Mouse (Mus musculus) C2C12 (cell line): ENCODE data around the gene Psmd9. TPM values are rescaled to one million over a fixed set of nuclear protein-coding genes. Genes with fewer than 3 reads are reported as not detected.

Experiments
- H3K27me3 ChIP-seq: one replicate; pipeline ENCODE4 v1.6.1; 2011; ENCODE audit not compliant: control insufficient read depth, insufficient read depth, insufficient read length
- H3K36me3 ChIP-seq: one replicate; pipeline ENCODE4 v1.6.1; 2011; ENCODE audit not compliant: control insufficient read depth, insufficient read depth
- H3K4me3 ChIP-seq: one replicate; pipeline ENCODE4 v1.5.1; 2011; ENCODE audit warnings: mild to moderate bottlenecking, control low read depth; ENCODE audit not compliant: poor library complexity, insufficient read depth, severe bottlenecking
- H3K79me2 ChIP-seq: one replicate; pipeline ENCODE4 v1.6.1; 2011; ENCODE audit not compliant: control insufficient read depth, insufficient read depth
- H3K79me3 ChIP-seq: one replicate; pipeline ENCODE4 v1.6.1; 2011; ENCODE audit warnings: low read depth, control low read depth
- H3ac ChIP-seq: one replicate; pipeline ENCODE3; 2011; ENCODE audit warnings: low read depth; ENCODE audit not compliant: control insufficient read depth, insufficient read length
- CEBPB ChIP-seq: IDR thresholded peaks from one replicate; pipeline ENCODE4 v1.6.1; 2011; ENCODE audit warnings: low read depth, mild to moderate bottlenecking, control low read depth, moderate library complexity
- CTCF ChIP-seq: IDR thresholded peaks from one replicate; pipeline ENCODE4 v1.5.1; 2011; ENCODE audit not compliant: control insufficient read depth, insufficient read depth, insufficient read length
- FOSL1 ChIP-seq: IDR thresholded peaks from one replicate; pipeline ENCODE4 v1.8.0; 2011; ENCODE audit warnings: mild to moderate bottlenecking, low read length; ENCODE audit not compliant: poor library complexity, insufficient read depth, severe bottlenecking
- MAX ChIP-seq: IDR thresholded peaks from one replicate; pipeline ENCODE4 v1.6.1; 2011; ENCODE audit warnings: mild to moderate bottlenecking, control low read depth
- MYOD1 ChIP-seq: IDR thresholded peaks from one replicate; pipeline ENCODE4 v1.6.1; 2011; ENCODE audit warnings: low read depth; ENCODE audit not compliant: control insufficient read depth, insufficient read length
- MYOG ChIP-seq: IDR thresholded peaks from one replicate; pipeline ENCODE4 v1.6.1; 2011; ENCODE audit not compliant: control insufficient read depth, insufficient read length; ENCODE audit errors: extremely low read depth
- USF1 ChIP-seq: IDR thresholded peaks from one replicate; pipeline ENCODE4 v1.6.1; 2011; ENCODE audit warnings: low read depth, mild to moderate bottlenecking, control low read depth, moderate library complexity
- polyA plus RNA-seq: library from polyadenylated mRNA; unstranded; fragments of >200 nt; fragmentation: generic; extraction: Trizol; gene quantifications from one replicate; pipeline ENCODE4 v1.2.1, GENCODE M21; 2012; ENCODE audit warnings: missing spikeins

Gene Psmd9
- polyA plus RNA-seq, 1 experiment: 33.2 TPM

DNA sequence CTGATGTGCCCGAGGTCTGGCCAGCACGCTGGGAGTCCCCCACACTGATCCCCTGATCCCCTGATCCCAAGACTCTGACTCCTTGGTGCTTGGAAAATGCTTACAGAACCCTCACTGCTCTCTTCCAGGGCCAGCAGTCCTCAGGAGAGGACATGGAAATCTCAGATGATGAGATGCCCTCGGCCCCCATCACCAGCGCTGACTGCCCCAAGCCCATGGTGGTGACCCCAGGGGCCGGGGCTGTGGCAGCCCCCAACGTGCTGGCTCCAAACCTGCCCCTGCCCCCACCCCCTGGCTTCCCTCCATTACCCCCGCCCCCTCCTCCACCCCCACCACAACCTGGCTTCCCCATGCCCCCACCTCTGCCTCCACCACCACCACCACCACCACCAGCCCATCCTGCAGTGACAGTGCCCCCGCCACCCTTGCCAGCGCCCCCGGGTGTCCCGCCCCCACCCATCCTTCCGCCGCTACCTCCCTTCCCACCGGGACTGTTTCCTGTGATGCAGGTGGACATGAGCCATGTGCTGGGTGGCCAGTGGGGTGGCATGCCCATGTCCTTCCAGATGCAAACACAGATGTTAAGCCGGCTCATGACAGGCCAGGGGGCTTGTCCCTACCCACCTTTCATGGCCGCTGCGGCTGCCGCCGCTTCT, 17.4 kb upstream of the Psmd9 start:
- TF ChIP-seq FOSL1: no peak
- no peak overlapping the region for H3K4me3 ChIP-seq
- H3ac ChIP-seq: no peak overlapping the region
- peaks cover 19% of the 10 kb centered on the region for H3K79me3 ChIP-seq
- H3K27me3 ChIP-seq: no peaks in the 10 kb centered on the region
- H3K36me3 ChIP-seq: peaks cover 58% of the 10 kb centered on the region
- peaks cover 36% of the 10 kb centered on the region for H3K79me2 ChIP-seq

- H3ac ChIP-seq: no peak overlapping the region
- TF ChIP-seq CTCF: no peak
- no peak overlapping the region for H3K4me3 ChIP-seq
- no peaks in the 10 kb centered on the region for H3K27me3 ChIP-seq
- peaks cover 58% of the 10 kb centered on the region for H3K36me3 ChIP-seq
- peaks cover 19% of the 10 kb centered on the region for H3K79me3 ChIP-seq
- peaks cover 35% of the 10 kb centered on the region for H3K79me2 ChIP-seq
Measured at GRCm38 (mm10) chr5:123152901-123153300, 16.3 kb upstream of the Psmd9 start.

- H3K36me3 ChIP-seq: peaks cover 59% of the 10 kb centered on the region
Measured at GRCm38 (mm10) chr5:123155425-123155824, 13.8 kb upstream of the Psmd9 start.

DNA sequence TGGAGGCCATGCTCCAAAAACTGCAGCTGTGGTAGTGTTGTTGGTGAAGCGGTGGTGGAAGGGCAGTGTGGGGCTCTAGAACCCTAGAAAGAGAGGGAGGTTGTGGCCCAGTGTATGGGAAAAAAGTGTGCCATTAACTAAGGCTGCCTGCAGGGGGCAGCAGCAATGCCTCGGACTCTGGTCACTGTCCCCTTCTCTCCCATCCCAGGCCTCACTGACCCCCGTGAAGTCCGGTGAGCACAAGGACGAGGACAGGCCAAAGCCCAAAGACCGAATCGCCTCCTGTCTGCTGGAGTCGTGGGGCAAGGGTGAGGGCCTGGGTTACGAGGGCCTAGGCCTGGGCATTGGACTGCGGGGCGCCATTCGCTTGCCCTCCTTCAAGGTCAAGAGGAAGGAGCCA, 12.4 kb upstream of the Psmd9 start:
- Histone ChIP-seq H3K27me3 (no peaks in the 10 kb centered on the region), H3K36me3 (peaks cover 57% of the 10 kb centered on the region), H3K4me3 (no peak overlapping the region), H3ac (no peak overlapping the region), H3K79me2 (no peaks in the 10 kb centered on the region), H3K79me3 (no peaks in the 10 kb centered on the region)
- peak; percentile 18 for TF ChIP-seq CTCF
- no peak for TF ChIP-seq MYOD1

More at GRCm38 (mm10) chr5:123155425-123155824, 13.8 kb upstream of the Psmd9 start:
- Histone ChIP-seq H3K79me3 (peaks cover 7% of the 10 kb centered on the region), H3K27me3 (no peaks in the 10 kb centered on the region), H3K79me2 (peaks cover 12% of the 10 kb centered on the region), H3ac (no peak overlapping the region), H3K4me3 (no peak overlapping the region)
- TF ChIP-seq MYOD1 (no peak), FOSL1 (no peak), CTCF (peak; percentile 56), MYOG (no peak), CEBPB (no peak)

GRCm38 (mm10) chr5:123157972-123158371, 11.2 kb upstream of the Psmd9 start:
- Histone ChIP-seq H3K36me3 (peaks cover 55% of the 10 kb centered on the region), H3K79me3 (no peaks in the 10 kb centered on the region), H3K79me2 (no peaks in the 10 kb centered on the region), H3ac (no peak overlapping the region), H3K27me3 (no peaks in the 10 kb centered on the region), H3K4me3 (no peak overlapping the region)
- TF ChIP-seq FOSL1: no peak
- no peak for TF ChIP-seq USF1
- no peak for TF ChIP-seq CEBPB
- TF ChIP-seq CTCF: no peak
- TF ChIP-seq MAX: no peak
- TF ChIP-seq MYOG: no peak
- TF ChIP-seq MYOD1: no peak

GRCm38 (mm10) chr5:123159446-123159845, 9.8 kb upstream of the Psmd9 start:
- Histone ChIP-seq H3ac (no peak overlapping the region), H3K27me3 (no peaks in the 10 kb centered on the region), H3K36me3 (peaks cover 59% of the 10 kb centered on the region), H3K79me2 (no peaks in the 10 kb centered on the region), H3K4me3 (no peak overlapping the region), H3K79me3 (no peaks in the 10 kb centered on the region)
- TF ChIP-seq MAX (no peak), CTCF (no peak), CEBPB (no peak), FOSL1 (no peak), MYOG (no peak), USF1 (no peak), MYOD1 (no peak)
